Mouse (Mus musculus): Measurements from ENCODE around the gene Clrn1.
"Not testable (repeated sequence)": the region's sequence is repeated elsewhere in the genome, so short reads cannot be mapped to it uniquely, and the experiment has no call there.

Clrn1 gene

GRCm38 (mm10) chr3:58884801-58885573 is at the start of gene Clrn1:
Clrn1 (minus strand) TSS chr3:58885340.
- DNase-seq (ENCODE audit: low spot score): no peak

GRCm38 (mm10) chr3:58924027-58924426 is 38.9 kb upstream of the Clrn1 start:
- no peak for DNase-seq (ENCODE audit: low spot score)

GRCm38 (mm10) chr3:58923140-58923539 is 38.0 kb upstream of the Clrn1 start:
- no peak for DNase-seq (ENCODE audit: low spot score)

- no peak for DNase-seq (ENCODE audit: low spot score)
These were observed 37.5 kb upstream of the Clrn1 start for GRCm38 (mm10) chr3:58922636-58923035.

GRCm38 (mm10) chr3:58921316-58921715 is 36.2 kb upstream of the Clrn1 start:
- no peak for DNase-seq (ENCODE audit: low spot score)

GRCm38 (mm10) chr3:58904656-58905055 is 19.5 kb upstream of the Clrn1 start:
- DNase-seq (ENCODE audit: low spot score): no peak

GRCm38 (mm10) chr3:58902051-58902758 is 17.1 kb upstream of the Clrn1 start:
- no peak for DNase-seq (ENCODE audit: low spot score)

- DNase-seq (ENCODE audit: low spot score): no peak
These were observed 10.0 kb upstream of the Clrn1 start for GRCm38 (mm10) chr3:58895131-58895530.

- DNase-seq (ENCODE audit: low spot score): no peak
These were observed 9.4 kb upstream of the Clrn1 start for GRCm38 (mm10) chr3:58894529-58894928.

- DNase-seq (ENCODE audit: low spot score): no peak
These were observed 4.5 kb upstream of the Clrn1 start for GRCm38 (mm10) chr3:58889670-58890069.

GRCm38 (mm10) chr3:58888131-58888715 is 3.1 kb upstream of the Clrn1 start:
- no peak for DNase-seq (ENCODE audit: low spot score)

GRCm38 (mm10) chr3:58887719-58888118 is 2.6 kb upstream of the Clrn1 start:
- DNase-seq (ENCODE audit: low spot score): no peak

- no peak for DNase-seq (ENCODE audit: low spot score)
These were observed 1.6 kb downstream of the Clrn1 start for GRCm38 (mm10) chr3:58883511-58883907.

- no peak for DNase-seq (ENCODE audit: low spot score)
These were observed 2.1 kb downstream of the Clrn1 start for GRCm38 (mm10) chr3:58882878-58883510.

GRCm38 (mm10) chr3:58881016-58881415 is 4.1 kb downstream of the Clrn1 start:
- no peak for DNase-seq (ENCODE audit: low spot score)

- DNase-seq (ENCODE audit: low spot score): no peak
These were observed 5.0 kb downstream of the Clrn1 start for GRCm38 (mm10) chr3:58880181-58880580.

- not testable (repeated sequence) for DNase-seq (ENCODE audit: low spot score)
These were observed 13.3 kb downstream of the Clrn1 start for GRCm38 (mm10) chr3:58871882-58872281.

GRCm38 (mm10) chr3:58865690-58866089 is 19.4 kb downstream of the Clrn1 start:
- no peak for DNase-seq (ENCODE audit: low spot score)

GRCm38 (mm10) chr3:58862976-58863375 is 22.2 kb downstream of the Clrn1 start:
- DNase-seq (ENCODE audit: low spot score): no peak

- DNase-seq (ENCODE audit: low spot score): no peak
These were observed 41.7 kb downstream of the Clrn1 start for GRCm38 (mm10) chr3:58843415-58843814.

- no peak for DNase-seq (ENCODE audit: low spot score)
These were observed 51.5 kb downstream of the Clrn1 start for GRCm38 (mm10) chr3:58833442-58834160.

GRCm38 (mm10) chr3:58832888-58833287 is 52.3 kb downstream of the Clrn1 start:
- DNase-seq (ENCODE audit: low spot score): no peak
